Mouse (Mus musculus): ENCODE results near the gene Asic4.

- no peak for TF ChIP-seq CTCF (IDR thresholded peaks at IDR 0.05; ENCODE audit: insufficient read depth, low read depth, low read length)
- TF ChIP-seq POLR2A (IDR thresholded peaks at IDR 0.05; ENCODE audit: insufficient read depth, low read depth, low read length) = no peak
Measured at GRCm38 (mm10) chr1:75408210-75408609, 42.0 kb upstream of the Asic4 start.
